8 mouse cellular contexts compared by ENCODE assay signal in genomic region chr10:121364801-121365564, GRCm38 (mm10). TPM values are rescaled to one million over a fixed set of nuclear protein-coding genes. Genes with fewer than 3 reads are reported as not detected.
DNase-seq lines count a peak whose midpoint lies in the region; ATAC-seq and TF ChIP-seq lines count a peak whose summit lies in the region.

Gene Gns (plus strand): TSS chr10:121365090.

- H3K4me2 ChIP-seq in hindbrain, postnatal 0 days (ENCODE audit: low read depth, low read length): peak within 1 kb of the TSS; percentile 86

- TF ChIP-seq POLR2A in cortical plate, adult 2 months (IDR thresholded peaks at IDR 0.05; ENCODE audit: extremely low read depth, insufficient read depth, low read length): peak; percentile 94

- H3K4me3 ChIP-seq in cortical plate, adult 2 months (ENCODE audit: insufficient read depth, low read length): peak within 1 kb of the TSS; percentile 58
- H3K4me3 ChIP-seq in hindbrain, postnatal 0 days (ENCODE audit: low read length): peak within 1 kb of the TSS; percentile 91
- H3K4me3 ChIP-seq in left cerebral cortex, adult 2 months: peak within 1 kb of the TSS; percentile 82
- H3K4me3 ChIP-seq in macrophage (ENCODE audit: inconsistent target): peak within 1 kb of the TSS; percentile 70

- no peaks in the 10 kb centered on the region for H3K27me3 ChIP-seq in hindbrain, postnatal 0 days (ENCODE audit: insufficient read depth, low read length)

- peak; percentile 57 to 72 for DNase-seq in gastrocnemius, adult 8-10 months (ENCODE audit: low spot score in 2 of 2)
- DNase-seq in hindbrain, postnatal 0 days (ENCODE audit: low spot score): peak; percentile 94
- DNase-seq in left cerebral cortex, adult 2 months (ENCODE audit: extremely low spot score in 1 of 2, low spot score in 2 of 2): peak; percentile 85
- DNase-seq in retina, postnatal 7 days (ENCODE audit: low read depth, low spot score): peak; percentile 88
- peak; percentile 67 to 81 for DNase-seq in urinary bladder, adult 18-20 months (ENCODE audit: low spot score in 2 of 2)

- H3K4me1 ChIP-seq in cortical plate, adult 2 months (ENCODE audit: control insufficient read depth, insufficient read depth, low read length): peaks cover 7% of the 10 kb centered on the region; the same call in 1 of the 2 replicates
- peaks cover 9% of the 10 kb centered on the region; the same call in 1 of the 2 replicates for H3K4me1 ChIP-seq in hindbrain, postnatal 0 days (ENCODE audit: insufficient read depth, low read length)

- H3K79me2 ChIP-seq in macrophage (ENCODE audit: inconsistent target): peaks cover 46% of the 10 kb centered on the region

- under 1% methylated on average over 58 of the region's 72 CpGs for WGBS in hindbrain, postnatal 0 days
- 1% methylated on average over 71 of the region's 72 CpGs for WGBS in macrophage (ENCODE audit: missing documents)

- intact Hi-C loops in left cerebral cortex, adult 2 months (cut with DNase I): no loop called here

- peak; percentile 82 for ATAC-seq in activated CD4-positive, CD25-positive, alpha-beta regulatory T cell, adult 4 months
- peak; percentile 98 for ATAC-seq in hindbrain, postnatal 0 days

- peak within 1 kb of the TSS; percentile 74 for H3K27ac ChIP-seq in cortical plate, adult 2 months (ENCODE audit: insufficient read depth, low read length)
- H3K27ac ChIP-seq in hindbrain, postnatal 0 days: peak within 1 kb of the TSS; percentile 77
- peak within 1 kb of the TSS; percentile 86 for H3K27ac ChIP-seq in left cerebral cortex, adult 2 months
- peak within 1 kb of the TSS; percentile 96 for H3K27ac ChIP-seq in macrophage

- TF ChIP-seq CTCF in cortical plate, adult 2 months (IDR thresholded peaks at IDR 0.05; ENCODE audit: extremely low read depth, insufficient read depth, low read length): no peak
- no peak for TF ChIP-seq CTCF in hindbrain, postnatal 0 days (IDR thresholded peaks at IDR 0.05; ENCODE audit: low read depth)
- TF ChIP-seq CTCF in left cerebral cortex, adult 2 months (IDR thresholded peaks at IDR 0.05): no peak; the same call in 1 of the 2 replicates

- no peaks in the 10 kb centered on the region for H3K9me3 ChIP-seq in hindbrain, postnatal 0 days (ENCODE audit: low read length)

- peak within 1 kb of the TSS; percentile 84 for H3K9ac ChIP-seq in hindbrain, postnatal 0 days (replicated peaks; ENCODE audit: low read length)

- H3K36me3 ChIP-seq in hindbrain, postnatal 0 days (ENCODE audit: insufficient read depth, low read length): peaks cover 3% of the 10 kb centered on the region; the same call in 1 of the 2 replicates
- H3K36me3 ChIP-seq in macrophage (ENCODE audit: inconsistent target): peaks cover 13% of the 10 kb centered on the region; the same call in 1 of the 2 replicates

RNA-seq across cellular contexts. Expression of gene Gns, which starts in this region (rescaled TPM):
- 1 to 10 TPM; 7.2 to 9.1 TPM for polyA plus RNA-seq in activated CD4-positive, CD25-positive, alpha-beta regulatory T cell, adult 4 months (2017; shearing (Covaris generic))
- polyA plus RNA-seq in cortical plate, adult 2 months (2012; rRNA removed): 44.7 and 46.8 TPM in 2 replicates
- 10 to 100 TPM; 24.0 to 30.4 (median 28.8) TPM for total RNA-seq in gastrocnemius, adult 8-10 months (2022)
- 87.5 and 93.8 TPM in 2 replicates for total RNA-seq in hindbrain, postnatal 0 days (2014; rRNA removed)
- 38.2 and 39.5 TPM in 2 replicates for polyA plus RNA-seq in hindbrain, postnatal 0 days (2015; fragmentation: Nextera tagmentation; extraction: Ambion mirVana)
- total RNA-seq in left cerebral cortex, adult 2 months (2021): 10 to 100 TPM; 82.3 to 86.4 TPM
- 1,000 to 10,000 TPM in 5 of 26 experiments, 100 to 1,000 TPM in 21; 576 to 1,220 (median 873) TPM for total RNA-seq in macrophage (2018; cell fraction: chromatin; rRNA removed)
- total RNA-seq in macrophage (2018; cell fraction: cytosol; rRNA removed): 1,000 to 10,000 TPM in 6 of 26 experiments, 100 to 1,000 TPM in 20; 646 to 1,155 (median 841) TPM
- total RNA-seq in macrophage (2018; cell fraction: nucleus; rRNA removed): 1,000 to 10,000 TPM in 23 of 26 experiments, 100 to 1,000 TPM in 3; 800 to 1,797 (median 1,214) TPM
- polyA plus RNA-seq in macrophage (2018): 466 to 731 TPM (median 611 TPM) in 3 replicates

Comparison
In these comparisons a context has a peak if more than half of its experiments do, and no peak if none do; other contexts are left out.
1. Peak in every context shown above with its lines: DNase-seq, ATAC-seq, H3K4me3 ChIP-seq and H3K27ac ChIP-seq.